Mouse (Mus musculus): Measurements from ENCODE around the gene Nxnl1. TPM values are rescaled to one million over a fixed set of nuclear protein-coding genes. Genes with fewer than 3 reads are reported as not detected.

Nxnl1 gene
- 0.53 and 1.0 TPM in 2 replicates for total RNA-seq (2021)
- long read RNA-seq, experiment 1, partial matches to known transcripts: 0 of 1 reads
- long read RNA-seq, experiment 1, other reads (novel, unspliced or antisense): 1 of 1 reads
- long read RNA-seq, experiment 2: 0 reads

- DNase-seq: no peak
These were observed at the start of gene Nxnl1 for GRCm38 (mm10) chr8:71566501-71566900. Gene Nxnl1, minus strand, starts transcription at chr8:71566601.

- DNase-seq: no peak
These were observed 47.0 kb upstream of the Nxnl1 start for GRCm38 (mm10) chr8:71613418-71613817.

GRCm38 (mm10) chr8:71612141-71612540 is 45.7 kb upstream of the Nxnl1 start:
- DNase-seq: no peak

GRCm38 (mm10) chr8:71610822-71611651 is 44.6 kb upstream of the Nxnl1 start, which contains the start of gene Colgalt1:
Gene Colgalt1, plus strand, starts transcription at chr8:71610998.
- DNase-seq: peak; percentile 97

- DNase-seq: no peak
These were observed 37.6 kb upstream of the Nxnl1 start for GRCm38 (mm10) chr8:71604021-71604420.

GRCm38 (mm10) chr8:71602666-71603334 is 36.4 kb upstream of the Nxnl1 start:
- peak; percentile 83 for DNase-seq

GRCm38 (mm10) chr8:71601939-71602665 is 35.7 kb upstream of the Nxnl1 start:
- DNase-seq: no peak

- DNase-seq: no peak
These were observed 32.4 kb upstream of the Nxnl1 start for GRCm38 (mm10) chr8:71598841-71599240.

GRCm38 (mm10) chr8:71598375-71598774 is 32.0 kb upstream of the Nxnl1 start:
- no peak for DNase-seq

- no peak for DNase-seq
These were observed 31.1 kb upstream of the Nxnl1 start, which contains the start of gene Fam129c for GRCm38 (mm10) chr8:71597451-71597850. Gene Fam129c, plus strand, starts transcription at chr8:71597648.

GRCm38 (mm10) chr8:71596798-71597197 is 30.4 kb upstream of the Nxnl1 start:
- no peak for DNase-seq

- DNase-seq: no peak
These were observed 30.0 kb upstream of the Nxnl1 start for GRCm38 (mm10) chr8:71596384-71596783.

- peak; percentile 96 for DNase-seq
These were observed 29.5 kb upstream of the Nxnl1 start for GRCm38 (mm10) chr8:71595862-71596261.

GRCm38 (mm10) chr8:71594324-71594722 is 27.9 kb upstream of the Nxnl1 start:
- no peak for DNase-seq

- DNase-seq: peak; percentile 60
These were observed 27.3 kb upstream of the Nxnl1 start for GRCm38 (mm10) chr8:71593556-71594323.

- DNase-seq: peak; percentile 87
These were observed 26.2 kb upstream of the Nxnl1 start for GRCm38 (mm10) chr8:71592374-71593170.

- peak; percentile 97 for DNase-seq
These were observed 25.3 kb upstream of the Nxnl1 start, which contains the start of gene Pgls for GRCm38 (mm10) chr8:71591471-71592373. Gene Pgls, plus strand, starts transcription at chr8:71592176.

- peak; percentile 7 for DNase-seq
These were observed 24.6 kb upstream of the Nxnl1 start for GRCm38 (mm10) chr8:71591017-71591416.

GRCm38 (mm10) chr8:71588762-71589161 is 22.4 kb upstream of the Nxnl1 start:
- DNase-seq: no peak

GRCm38 (mm10) chr8:71586891-71587290 is 20.5 kb upstream of the Nxnl1 start:
- DNase-seq: peak; percentile 76

Measured in adrenal gland, postnatal 14 days (tissue).